Mouse (Mus musculus): ENCODE measurements around the gene Spata46. TPM values are rescaled to one million over a fixed set of nuclear protein-coding genes. Genes with fewer than 3 reads are reported as not detected.
A peak's percentile ranks its signal among the peaks of the same experiment; 100 is the strongest.

Spata46 gene
- 1.0 and 1.2 TPM in 2 replicates for polyA plus RNA-seq (2014; fragmentation: Nextera tagmentation; extraction: Ambion mirVana)

DNA sequence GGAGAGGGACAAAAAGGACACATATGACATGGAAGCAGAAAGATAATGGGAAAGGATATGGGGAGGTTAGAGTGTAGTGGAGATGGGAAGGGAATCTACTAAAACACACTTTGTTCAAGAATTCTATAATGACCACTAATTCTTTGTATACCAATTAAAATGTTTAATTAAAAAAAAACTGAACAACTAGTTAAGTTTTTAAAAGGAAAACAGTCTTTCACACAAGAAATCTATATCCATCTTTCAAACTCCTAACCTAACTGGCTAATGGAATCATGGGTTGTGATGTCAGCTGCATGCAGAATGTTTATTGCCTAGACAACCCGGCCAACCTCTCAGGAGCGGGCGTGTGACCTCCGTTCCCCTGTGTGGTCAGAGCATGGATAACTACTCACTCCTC is at the start of gene Spata46:
Spata46 (plus strand) TSS at position 301 of the 400 bp plus-strand sequence.
- no peak for DNase-seq (ENCODE audit: low spot score)
- no peak within 1 kb of the TSS for H3K27ac ChIP-seq (replicated peaks; ENCODE audit: low read depth, low read length)
- H3K36me3 ChIP-seq (ENCODE audit: control insufficient read depth, insufficient read depth, low read length): no peaks in the 10 kb centered on the region
- 85% methylated on average over 4 of the region's 4 CpGs for WGBS
- ATAC-seq (ENCODE audit: insufficient number of reproducible peaks, low FRiP score, low TSS enrichment, low read depth): no peak
- H3K9ac ChIP-seq (ENCODE audit: low read length): no peak within 1 kb of the TSS
- H3K27me3 ChIP-seq (ENCODE audit: control insufficient read depth, insufficient read depth, low read length): no peaks in the 10 kb centered on the region
- H3K4me3 ChIP-seq (ENCODE audit: low read depth, low read length): no peak within 1 kb of the TSS
- H3K9me3 ChIP-seq (ENCODE audit: control insufficient read depth, low read length): no peaks in the 10 kb centered on the region
- no peak within 1 kb of the TSS for H3K4me2 ChIP-seq (ENCODE audit: low read depth, severe bottlenecking)
- H3K4me1 ChIP-seq (ENCODE audit: control insufficient read depth, insufficient read depth, low read length): peaks cover 3% of the 10 kb centered on the region; the same call in 1 of the 2 replicates

- no peaks in the 10 kb centered on the region for H3K36me3 ChIP-seq (ENCODE audit: control insufficient read depth, insufficient read depth, low read length)
- DNase-seq (ENCODE audit: low spot score) (no peak), ATAC-seq (ENCODE audit: insufficient number of reproducible peaks, low FRiP score, low TSS enrichment, low read depth) (no peak)
- H3K27me3 ChIP-seq (ENCODE audit: control insufficient read depth, insufficient read depth, low read length): no peaks in the 10 kb centered on the region
- H3K9me3 ChIP-seq (ENCODE audit: control insufficient read depth, low read length): no peaks in the 10 kb centered on the region
- no peak overlapping the region for H3K4me3 ChIP-seq (ENCODE audit: low read depth, low read length)
- H3K4me2 ChIP-seq (ENCODE audit: low read depth, severe bottlenecking): no peak overlapping the region
- no peak overlapping the region for H3K27ac ChIP-seq (replicated peaks; ENCODE audit: low read depth, low read length)
- H3K4me1 ChIP-seq (ENCODE audit: control insufficient read depth, insufficient read depth, low read length): no peaks in the 10 kb centered on the region
- WGBS: 86% methylated on average over 6 of the region's 6 CpGs
- H3K9ac ChIP-seq (ENCODE audit: low read length): no peak overlapping the region
These were observed 38.3 kb upstream of the Spata46 start for GRCm38 (mm10) chr1:170270281-170270680.

GRCm38 (mm10) chr1:170270696-170271095 is 37.9 kb upstream of the Spata46 start:
- H3K9me3 ChIP-seq (ENCODE audit: control insufficient read depth, low read length): no peaks in the 10 kb centered on the region
- ATAC-seq (ENCODE audit: insufficient number of reproducible peaks, low FRiP score, low TSS enrichment, low read depth): no peak
- no peak overlapping the region for H3K27ac ChIP-seq (replicated peaks; ENCODE audit: low read depth, low read length)
- no peaks in the 10 kb centered on the region for H3K4me1 ChIP-seq (ENCODE audit: control insufficient read depth, insufficient read depth, low read length)
- H3K27me3 ChIP-seq (ENCODE audit: control insufficient read depth, insufficient read depth, low read length): no peaks in the 10 kb centered on the region
- no peak overlapping the region for H3K4me3 ChIP-seq (ENCODE audit: low read depth, low read length)
- no peaks in the 10 kb centered on the region for H3K36me3 ChIP-seq (ENCODE audit: control insufficient read depth, insufficient read depth, low read length)
- 89% methylated on average over 4 of the region's 4 CpGs for WGBS
- H3K9ac ChIP-seq (ENCODE audit: low read length): no peak overlapping the region
- DNase-seq (ENCODE audit: low spot score): no peak
- H3K4me2 ChIP-seq (ENCODE audit: low read depth, severe bottlenecking): no peak overlapping the region

DNA sequence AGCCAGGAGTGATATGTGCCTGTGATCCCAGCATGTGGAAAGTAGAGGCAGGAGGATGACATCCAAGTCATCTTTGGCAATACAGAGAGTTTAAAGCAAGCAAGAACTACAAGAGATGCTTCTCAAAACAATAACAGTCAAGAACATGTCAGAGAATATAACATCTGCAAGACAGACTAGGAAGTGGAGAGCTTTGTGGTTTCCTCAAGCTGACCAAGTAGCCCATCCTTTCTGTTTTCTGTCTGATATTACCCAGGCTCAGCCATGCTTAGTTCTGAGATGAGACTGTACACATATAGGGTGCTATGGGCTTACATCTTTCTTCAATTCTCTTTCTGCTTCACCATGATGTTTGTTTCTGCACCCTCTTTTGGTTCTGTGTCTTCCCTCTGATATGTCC is 35.4 kb upstream of the Spata46 start:
- no peaks in the 10 kb centered on the region for H3K9me3 ChIP-seq (ENCODE audit: control insufficient read depth, low read length)
- H3K4me3 ChIP-seq (ENCODE audit: low read depth, low read length): no peak overlapping the region
- H3K27ac ChIP-seq (replicated peaks; ENCODE audit: low read depth, low read length): no peak overlapping the region
- no peaks in the 10 kb centered on the region for H3K36me3 ChIP-seq (ENCODE audit: control insufficient read depth, insufficient read depth, low read length)
- H3K27me3 ChIP-seq (ENCODE audit: control insufficient read depth, insufficient read depth, low read length): no peaks in the 10 kb centered on the region
- H3K4me1 ChIP-seq (ENCODE audit: control insufficient read depth, insufficient read depth, low read length): no peaks in the 10 kb centered on the region
- H3K4me2 ChIP-seq (ENCODE audit: low read depth, severe bottlenecking): no peak overlapping the region
- H3K9ac ChIP-seq (ENCODE audit: low read length): no peak overlapping the region
- DNase-seq (ENCODE audit: low spot score): no peak
- ATAC-seq (ENCODE audit: insufficient number of reproducible peaks, low FRiP score, low TSS enrichment, low read depth): no peak

DNA sequence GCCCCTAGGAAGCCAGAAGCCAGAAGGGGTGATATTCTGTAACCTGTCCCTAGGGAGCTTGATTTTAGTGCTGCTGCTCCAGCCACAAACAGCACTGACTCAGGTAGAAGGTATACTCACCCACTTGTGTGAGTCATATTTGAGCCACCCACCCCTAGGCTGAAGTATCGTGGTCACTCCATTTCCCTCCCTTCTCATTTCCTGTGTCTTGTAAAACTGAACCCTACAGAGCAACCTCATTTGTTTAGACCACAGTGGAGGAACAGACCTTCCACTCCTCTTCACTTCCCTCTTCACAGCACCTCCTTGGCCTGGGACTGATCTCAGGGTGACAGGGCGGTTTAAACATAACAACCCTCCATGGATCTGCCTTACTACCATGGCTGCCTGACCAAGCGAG is 31.6 kb upstream of the Spata46 start, which contains the start of gene Sh2d1b1:
Sh2d1b1 (plus strand) TSS at position 305 of the 400 bp plus-strand sequence.
- H3K4me2 ChIP-seq (ENCODE audit: low read depth, severe bottlenecking): no peak within 1 kb of the TSS
- H3K9ac ChIP-seq (ENCODE audit: low read length): no peak within 1 kb of the TSS
- H3K4me1 ChIP-seq (ENCODE audit: control insufficient read depth, insufficient read depth, low read length): no peaks in the 10 kb centered on the region
- DNase-seq (ENCODE audit: low spot score) (no peak), ATAC-seq (ENCODE audit: insufficient number of reproducible peaks, low FRiP score, low TSS enrichment, low read depth) (no peak)
- H3K36me3 ChIP-seq (ENCODE audit: control insufficient read depth, insufficient read depth, low read length): no peaks in the 10 kb centered on the region
- H3K4me3 ChIP-seq (ENCODE audit: low read depth, low read length): no peak within 1 kb of the TSS
- H3K27ac ChIP-seq (replicated peaks; ENCODE audit: low read depth, low read length): no peak within 1 kb of the TSS
- no peaks in the 10 kb centered on the region for H3K9me3 ChIP-seq (ENCODE audit: control insufficient read depth, low read length)
- no peaks in the 10 kb centered on the region for H3K27me3 ChIP-seq (ENCODE audit: control insufficient read depth, insufficient read depth, low read length)
- 70% methylated on average over 2 of the region's 3 CpGs for WGBS

DNA sequence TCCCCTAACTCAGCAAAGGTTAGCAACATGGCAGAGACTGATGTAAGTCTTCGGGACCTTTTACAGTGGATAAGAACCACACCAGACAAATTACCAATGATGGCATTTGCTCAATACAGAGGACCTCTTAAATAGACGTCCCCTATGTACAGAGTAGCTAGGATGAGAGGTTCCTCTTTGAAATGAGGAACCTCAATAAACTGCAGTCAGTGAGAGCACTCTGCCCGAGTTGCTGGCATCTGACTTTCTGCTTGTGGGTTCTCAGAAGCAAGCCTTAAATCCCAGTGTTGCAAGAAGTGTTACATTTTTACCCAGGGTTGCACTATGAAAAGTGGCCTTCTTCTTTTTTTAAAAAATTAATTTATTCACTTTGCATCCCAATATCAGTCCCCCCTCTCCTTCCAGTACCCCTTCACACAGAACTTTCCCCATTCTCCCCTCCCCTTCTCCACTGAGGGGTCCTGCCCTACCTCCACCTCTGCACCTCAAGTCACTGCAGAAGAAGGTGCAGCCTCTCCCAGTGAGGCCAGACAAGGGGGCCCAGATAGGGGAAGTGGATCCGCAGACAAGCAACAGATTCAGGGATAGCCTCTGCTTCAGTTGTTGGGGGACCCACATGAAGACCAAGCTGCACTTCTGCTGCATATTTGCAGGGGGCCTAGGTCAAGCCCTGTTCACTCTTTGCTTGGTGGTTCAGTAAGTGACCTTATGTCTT is 26.0 kb upstream of the Spata46 start:
- H3K4me3 ChIP-seq (ENCODE audit: low read depth, low read length): no peak overlapping the region
- DNase-seq (ENCODE audit: low spot score) (no peak), ATAC-seq (ENCODE audit: insufficient number of reproducible peaks, low FRiP score, low TSS enrichment, low read depth) (no peak)
- 75% methylated on average over 4 of the region's 4 CpGs for WGBS
- no peak overlapping the region for H3K27ac ChIP-seq (replicated peaks; ENCODE audit: low read depth, low read length)
- no peaks in the 10 kb centered on the region for H3K36me3 ChIP-seq (ENCODE audit: control insufficient read depth, insufficient read depth, low read length)
- no peak overlapping the region for H3K9ac ChIP-seq (ENCODE audit: low read length)
- no peaks in the 10 kb centered on the region for H3K27me3 ChIP-seq (ENCODE audit: control insufficient read depth, insufficient read depth, low read length)
- H3K4me2 ChIP-seq (ENCODE audit: low read depth, severe bottlenecking): no peak overlapping the region
- H3K9me3 ChIP-seq (ENCODE audit: control insufficient read depth, low read length): no peaks in the 10 kb centered on the region
- no peaks in the 10 kb centered on the region for H3K4me1 ChIP-seq (ENCODE audit: control insufficient read depth, insufficient read depth, low read length)

GRCm38 (mm10) chr1:170292239-170292951 is 16.2 kb upstream of the Spata46 start:
- no peak overlapping the region for H3K9ac ChIP-seq (ENCODE audit: low read length)
- no peaks in the 10 kb centered on the region for H3K27me3 ChIP-seq (ENCODE audit: control insufficient read depth, insufficient read depth, low read length)
- no peaks in the 10 kb centered on the region for H3K9me3 ChIP-seq (ENCODE audit: control insufficient read depth, low read length)
- H3K4me3 ChIP-seq (ENCODE audit: low read depth, low read length): no peak overlapping the region
- H3K4me1 ChIP-seq (ENCODE audit: control insufficient read depth, insufficient read depth, low read length): no peaks in the 10 kb centered on the region
- H3K27ac ChIP-seq (replicated peaks; ENCODE audit: low read depth, low read length): no peak overlapping the region
- H3K4me2 ChIP-seq (ENCODE audit: low read depth, severe bottlenecking): no peak overlapping the region
- no peaks in the 10 kb centered on the region for H3K36me3 ChIP-seq (ENCODE audit: control insufficient read depth, insufficient read depth, low read length)
- no peak; the same call in 1 of the 2 replicates for ATAC-seq (ENCODE audit: insufficient number of reproducible peaks, low FRiP score, low TSS enrichment, low read depth)
- DNase-seq (ENCODE audit: low spot score): peak; percentile 53
- 53% methylated on average over 9 of the region's 9 CpGs for WGBS

DNA sequence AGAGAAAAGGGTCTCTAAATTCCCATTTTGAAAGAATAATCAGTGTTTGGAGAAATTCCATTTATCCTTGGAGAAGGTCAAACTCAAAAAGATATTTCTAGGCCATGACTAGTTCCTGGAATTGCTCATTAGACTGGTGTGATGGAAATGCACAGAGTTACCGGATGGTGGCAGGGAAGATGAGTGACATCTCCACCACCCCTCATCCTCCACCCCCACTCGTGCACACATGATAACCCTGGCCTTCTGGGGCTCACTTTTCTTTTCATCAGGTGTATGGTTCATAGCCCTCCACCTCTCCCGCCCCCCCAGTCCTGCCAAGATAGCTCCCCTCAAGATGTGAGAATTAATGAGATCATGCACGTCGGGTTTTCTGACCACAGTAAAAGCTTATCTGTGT is 15.3 kb upstream of the Spata46 start:
- Histone ChIP-seq H3K27me3 (ENCODE audit: control insufficient read depth, insufficient read depth, low read length) (no peaks in the 10 kb centered on the region), H3K9ac (ENCODE audit: low read length) (no peak overlapping the region), H3K4me2 (ENCODE audit: low read depth, severe bottlenecking) (no peak overlapping the region), H3K27ac (replicated peaks; ENCODE audit: low read depth, low read length) (no peak overlapping the region), H3K9me3 (ENCODE audit: control insufficient read depth, low read length) (no peaks in the 10 kb centered on the region), H3K4me1 (ENCODE audit: control insufficient read depth, insufficient read depth, low read length) (no peaks in the 10 kb centered on the region), H3K36me3 (ENCODE audit: control insufficient read depth, insufficient read depth, low read length) (no peaks in the 10 kb centered on the region), H3K4me3 (ENCODE audit: low read depth, low read length) (no peak overlapping the region)
- WGBS: 89% methylated on average over 5 of the region's 5 CpGs
- ATAC-seq (ENCODE audit: insufficient number of reproducible peaks, low FRiP score, low TSS enrichment, low read depth) (no peak), DNase-seq (ENCODE audit: low spot score) (no peak)
